Mouse (Mus musculus) c-Kit-positive CD71-negative TER-119-negative erythroid progenitor cells, embryonic 14.5 days (primary cell): ENCODE results near the gene Ano6.
"Not testable (repeated sequence)": the region's sequence is repeated elsewhere in the genome, so short reads cannot be mapped to it uniquely, and the experiment has no call there.

Source experiments
- DNase-seq: peaks from one replicate; pipeline ENCODE4 v3.0.0-alpha.2; 2013; ENCODE audit warnings: low read depth

The Ano6 gene

DNA sequence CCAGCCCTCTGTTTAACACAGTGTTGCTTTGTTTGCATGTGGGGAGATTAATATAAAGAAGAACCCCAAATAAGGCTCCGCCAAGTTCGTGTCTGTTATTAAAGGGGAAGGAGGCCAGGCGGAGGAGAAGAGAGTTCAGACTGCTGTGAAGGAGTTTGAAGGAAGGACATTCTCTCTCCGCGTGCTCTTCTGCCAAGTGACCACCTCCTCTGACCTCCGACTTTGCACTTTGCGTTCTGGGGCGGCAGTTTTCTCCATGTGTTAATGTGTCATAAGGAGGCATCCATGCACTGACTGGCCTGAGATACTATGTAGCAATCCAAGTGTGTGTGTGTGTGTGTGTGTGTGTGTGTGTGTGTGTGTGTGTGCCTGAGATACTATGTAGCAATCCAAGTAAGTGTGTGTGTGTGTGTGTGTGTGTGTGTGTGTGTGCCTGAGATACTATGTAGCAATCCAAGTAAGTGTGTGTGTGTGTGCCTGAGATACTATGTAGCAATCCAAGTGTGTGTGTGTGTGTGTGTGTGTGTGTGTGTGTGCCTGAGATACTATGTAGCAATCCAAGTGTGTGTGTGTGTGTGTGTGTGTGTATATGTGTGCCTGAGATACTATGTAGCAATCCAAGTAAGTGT lies 37.5 kb downstream of the Ano6 start:
- DNase-seq, result not testable (repeated sequence)

DNA sequence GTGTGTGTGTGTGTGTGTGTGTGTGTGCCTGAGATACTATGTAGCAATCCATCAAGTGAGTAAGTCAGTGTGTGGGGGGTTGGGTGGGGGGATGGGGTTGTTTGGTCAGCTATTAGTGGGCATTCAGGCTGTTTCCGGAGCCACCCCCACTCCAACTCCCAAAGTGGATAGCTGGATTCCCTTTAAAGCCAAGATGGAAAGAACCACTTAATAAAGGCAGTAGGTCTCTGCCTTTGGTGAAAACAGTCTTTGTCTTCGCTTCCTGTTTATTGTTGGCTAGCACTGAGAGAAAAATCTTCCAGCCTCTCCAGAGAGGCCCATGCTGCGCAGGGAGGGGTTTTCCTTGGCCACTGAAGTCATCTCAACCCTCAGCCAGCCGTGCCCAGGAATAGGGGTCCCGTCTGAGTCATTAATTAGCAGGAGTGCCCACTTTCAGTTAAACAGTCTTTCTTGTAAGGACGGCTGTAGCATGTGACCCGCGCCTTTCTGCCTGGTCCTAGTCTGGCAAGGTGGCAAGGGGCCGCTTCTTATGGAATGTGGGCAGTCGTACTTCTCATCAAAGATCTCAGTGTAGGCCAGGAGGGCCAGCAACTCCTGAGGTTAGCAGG lies 38.1 kb downstream of the Ano6 start:
- no peak for DNase-seq

GRCm38 (mm10) chr15:95829553-95830205 lies 39.0 kb downstream of the Ano6 start:
- DNase-seq, result no peak

DNA sequence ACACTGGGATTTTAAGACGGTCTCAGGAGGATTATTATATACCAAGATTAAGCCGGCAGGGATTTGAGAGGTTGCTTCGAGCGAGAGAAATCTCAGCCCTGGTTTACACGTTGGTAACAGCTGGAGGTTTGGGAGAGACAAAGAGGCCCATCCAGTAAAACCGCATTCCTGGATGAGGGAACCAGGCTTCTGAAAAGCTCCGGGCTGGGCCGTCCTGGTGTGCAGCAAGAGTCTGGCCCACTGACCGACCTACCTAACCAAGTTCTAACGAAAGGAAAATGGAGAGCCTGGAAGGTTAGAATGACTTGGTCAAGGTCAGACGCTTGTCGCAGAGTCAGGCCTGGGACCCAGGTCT lies 39.5 kb downstream of the Ano6 start:
- no peak for DNase-seq

GRCm38 (mm10) chr15:95833292-95833691 lies 42.6 kb downstream of the Ano6 start:
- DNase-seq, result no peak

GRCm38 (mm10) chr15:95836077-95836476 lies 45.4 kb downstream of the Ano6 start:
- no peak for DNase-seq

DNA sequence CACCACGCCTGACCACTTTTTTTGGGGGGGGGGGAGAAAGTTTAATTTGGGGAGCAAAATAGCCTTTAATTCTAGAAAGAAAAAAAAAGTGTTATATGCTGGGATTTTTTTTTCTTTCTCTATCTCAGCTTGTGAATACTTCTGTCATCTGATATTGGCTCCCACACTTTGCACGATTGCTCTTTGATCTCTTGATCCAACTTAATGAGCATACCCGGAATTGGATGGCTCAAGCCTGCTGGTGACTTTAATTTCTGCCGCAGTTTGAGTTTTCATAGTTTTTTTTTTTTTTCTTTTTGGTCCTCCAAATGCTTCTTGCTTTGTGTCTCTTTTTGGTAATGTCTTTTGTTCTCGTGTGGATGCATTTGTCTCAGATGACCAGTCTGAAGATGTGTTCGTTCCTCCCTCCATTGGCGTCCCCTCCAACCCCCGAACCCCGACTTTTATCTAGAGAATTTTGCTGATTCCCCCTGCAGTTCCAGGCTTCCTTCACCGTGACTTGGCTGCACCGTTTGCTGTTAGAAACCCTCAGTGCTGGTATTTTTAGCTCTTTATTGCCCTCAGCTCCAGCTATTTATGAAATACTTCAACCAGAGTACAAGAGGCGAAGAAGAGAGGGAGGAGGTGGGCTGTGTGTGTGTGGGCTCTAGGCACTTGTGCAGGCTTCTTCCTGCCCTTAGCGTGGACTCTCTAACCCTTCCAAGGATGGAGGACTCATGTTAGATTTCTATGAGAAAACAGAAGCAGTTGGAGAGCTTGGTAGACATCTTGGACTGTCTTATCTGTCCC lies 46.2 kb downstream of the Ano6 start:
- DNase-seq, result no peak

- no peak for DNase-seq
These were observed 46.9 kb downstream of the Ano6 start for GRCm38 (mm10) chr15:95837570-95837969.

DNA sequence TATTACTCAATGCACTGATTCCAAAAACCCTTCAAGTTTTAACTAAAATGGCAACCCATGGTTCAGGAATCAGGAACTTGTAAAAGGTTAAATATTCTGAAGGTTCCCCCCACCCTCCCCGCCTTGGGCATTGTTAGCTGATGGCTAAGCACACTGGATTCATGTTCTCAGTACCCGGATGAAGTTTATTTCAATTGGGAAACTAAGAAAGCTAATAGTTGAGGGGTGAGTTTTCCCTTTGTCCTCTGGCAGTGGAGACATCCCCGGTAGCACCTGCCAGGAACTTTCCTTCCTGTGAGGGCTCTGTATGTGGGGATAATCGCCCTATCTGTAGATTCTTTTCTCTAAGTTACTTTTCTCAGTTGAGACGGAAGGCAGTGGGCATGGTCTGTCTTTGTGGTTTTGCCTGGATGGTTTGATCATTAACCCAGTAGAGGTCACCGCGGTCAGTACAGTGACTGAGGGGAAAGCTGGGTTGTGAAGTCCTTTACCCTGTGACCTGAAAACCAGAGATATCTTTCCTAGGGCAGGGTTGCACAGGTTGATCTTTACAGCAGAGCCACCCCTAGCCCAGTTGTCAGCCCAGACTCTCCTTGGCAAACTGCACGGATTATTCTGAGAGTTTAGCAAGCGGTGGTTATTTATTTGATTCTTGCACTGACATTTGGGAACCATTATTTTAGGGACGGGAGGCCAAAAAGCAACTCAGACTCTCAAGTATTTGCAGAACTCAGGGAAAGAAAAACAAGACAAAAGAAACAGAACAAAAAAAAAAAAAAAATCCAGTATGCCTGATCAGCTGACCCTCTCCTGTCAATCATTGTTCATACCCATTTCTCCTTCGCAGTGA lies 47.8 kb downstream of the Ano6 start:
- no peak for DNase-seq

DNA sequence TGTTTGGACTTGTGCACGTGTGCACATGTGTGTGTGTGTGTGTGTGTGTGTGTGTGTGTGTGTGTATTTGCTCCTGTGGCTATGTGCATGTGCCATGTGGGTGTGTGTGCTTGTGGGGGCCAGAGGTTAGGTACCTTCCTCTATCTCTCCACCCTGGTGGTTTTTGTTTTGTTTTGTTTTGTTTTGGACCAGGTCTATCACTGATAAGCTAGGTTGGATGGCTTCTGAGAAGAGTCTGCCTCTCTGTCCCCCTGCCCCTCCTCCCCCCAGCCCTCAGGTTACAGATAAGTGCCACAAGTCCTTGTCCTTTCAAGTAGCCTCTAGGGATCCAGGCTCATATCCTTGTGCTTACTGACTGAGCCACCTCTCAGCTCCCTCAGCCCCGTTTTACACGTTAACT lies 49.1 kb downstream of the Ano6 start:
- DNase-seq, result no peak

- DNase-seq, result no peak
These were observed 52.7 kb downstream of the Ano6 start for GRCm38 (mm10) chr15:95843183-95843949.

DNA sequence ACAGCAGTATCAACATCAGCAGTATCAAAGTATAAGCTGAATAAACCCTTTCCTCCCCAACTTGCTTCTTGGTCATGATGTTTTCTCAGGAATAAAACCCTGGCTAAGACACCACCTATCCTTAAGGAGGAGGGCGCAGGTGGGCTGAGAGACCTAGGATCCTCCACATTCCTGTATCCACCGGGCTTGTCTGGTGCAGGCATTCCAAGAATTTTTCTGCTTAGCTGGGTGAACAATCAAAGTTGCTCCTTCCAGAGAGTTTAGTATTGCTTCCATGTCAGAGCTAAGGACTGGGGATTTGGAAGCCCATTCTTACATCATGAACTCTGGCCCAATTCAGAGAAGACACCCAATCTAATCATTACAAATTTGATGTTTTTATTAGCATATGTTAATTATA lies 53.8 kb downstream of the Ano6 start:
- DNase-seq, result no peak

GRCm38 (mm10) chr15:95846102-95846501 lies 55.5 kb downstream of the Ano6 start:
- no peak for DNase-seq

- no peak for DNase-seq
These were observed 57.9 kb downstream of the Ano6 start for GRCm38 (mm10) chr15:95848493-95849064.

DNA sequence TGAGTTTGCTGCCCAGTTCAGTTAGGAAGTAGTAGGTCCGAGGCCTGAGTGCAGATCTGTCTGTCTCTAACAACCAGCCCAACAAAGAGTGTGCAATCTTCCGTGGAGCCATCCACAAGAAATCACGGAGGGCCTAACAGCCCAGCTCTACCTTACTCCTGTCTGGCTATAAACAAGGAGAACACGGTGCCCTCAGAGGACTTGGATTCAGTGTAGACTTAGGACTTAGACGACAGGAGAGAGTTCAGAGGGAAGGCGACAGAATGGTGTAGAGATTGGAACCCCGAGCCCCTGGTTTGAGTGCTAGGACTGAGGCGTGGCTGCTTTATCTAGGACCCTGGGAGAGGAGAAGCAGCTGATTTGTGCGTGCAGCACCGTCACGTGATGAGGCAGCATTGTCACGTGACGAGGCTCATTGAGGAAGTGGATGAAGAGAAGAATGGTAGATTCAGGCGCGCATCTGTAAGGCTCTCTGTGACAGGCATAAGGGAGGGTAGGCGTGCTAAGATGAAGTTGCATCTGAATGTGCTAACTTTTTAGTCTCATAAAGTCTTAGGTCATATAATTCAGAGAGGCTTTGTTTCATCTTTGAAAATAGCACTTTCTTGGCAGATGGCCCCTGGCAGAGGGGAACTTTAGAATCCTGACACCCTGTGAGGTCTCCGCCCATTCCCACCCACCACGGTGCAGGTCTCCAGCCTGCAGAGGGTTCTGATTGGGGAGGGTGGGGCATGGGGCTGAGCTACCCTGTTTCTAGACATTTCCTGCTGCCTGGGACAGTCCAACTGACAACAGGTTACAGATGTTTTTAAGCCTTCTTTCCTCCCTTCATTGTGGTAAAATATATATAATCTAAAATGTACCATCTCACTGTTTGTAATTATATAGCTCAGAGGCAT lies 59.1 kb downstream of the Ano6 start:
- no peak for DNase-seq

- no peak for DNase-seq
These were observed 59.9 kb downstream of the Ano6 start for GRCm38 (mm10) chr15:95850546-95850945.

- DNase-seq, result no peak
These were observed 64.6 kb downstream of the Ano6 start for GRCm38 (mm10) chr15:95855051-95855844.

DNA sequence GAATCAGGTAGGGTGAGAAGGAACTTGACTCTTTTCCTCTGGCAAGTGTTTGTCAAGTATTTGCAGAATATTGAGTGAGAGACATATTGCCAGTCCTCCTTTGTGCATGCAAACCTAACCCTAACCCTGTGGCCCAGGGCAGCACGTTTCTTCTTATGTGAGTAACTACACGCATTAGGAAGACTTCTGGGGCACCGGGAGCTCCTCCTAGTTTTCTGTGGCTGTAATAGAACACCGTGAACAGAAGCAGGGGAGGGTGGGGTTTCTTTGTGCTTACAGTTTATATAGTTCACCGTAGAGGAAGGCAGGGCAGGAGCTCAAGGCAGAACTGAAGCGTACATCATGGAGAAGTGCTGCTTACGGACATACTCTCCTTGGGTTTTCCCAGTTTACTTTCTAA lies 65.3 kb downstream of the Ano6 start:
- DNase-seq, result no peak
